Mouse (Mus musculus) activated CD4-positive, CD25-positive, alpha-beta regulatory T cell, adult 4 months (primary cell): ENCODE results near the gene Abhd18. TPM values are rescaled to one million over a fixed set of nuclear protein-coding genes. Genes with fewer than 3 reads are reported as not detected.
"Not testable (repeated sequence)": the region's sequence is repeated elsewhere in the genome, so short reads cannot be mapped to it uniquely, and the experiment has no call there.

Source experiments
- ATAC-seq: one replicate; pipeline ENCODE4 v1.8.0; 2017
- polyA plus RNA-seq, 2 experiments: library from polyadenylated mRNA; unstranded; fragments of 100-300 nt; shearing (Covaris generic); gene quantifications; one replicate each; pipeline ENCODE4 v1.2.1; 2017

The Abhd18 gene
- polyA plus RNA-seq = 10 to 100 TPM; 14.3 to 15.8 TPM

GRCm38 (mm10) chr3:40846957-40847017 is at the start of gene Abhd18:
TSS of gene Abhd18 (plus strand) at chr3:40846970.
- ATAC-seq = not testable (repeated sequence)

GRCm38 (mm10) chr3:40798054-40798453 is 48.7 kb upstream of the Abhd18 start:
- ATAC-seq = no peak

GRCm38 (mm10) chr3:40798500-40798899 is 48.3 kb upstream of the Abhd18 start:
- peak; percentile 40 for ATAC-seq

GRCm38 (mm10) chr3:40799530-40800372 is 47.0 kb upstream of the Abhd18 start, which contains the start of gene Plk4:
TSS of gene Plk4 (plus strand) at chr3:40800019.
- ATAC-seq = peak; percentile 87

GRCm38 (mm10) chr3:40800373-40800823 is 46.4 kb upstream of the Abhd18 start:
- ATAC-seq = peak; percentile 30

- ATAC-seq = no peak
Observed at GRCm38 (mm10) chr3:40806871-40807270, 39.9 kb upstream of the Abhd18 start.

- no peak for ATAC-seq
Observed at GRCm38 (mm10) chr3:40808686-40809085, 38.1 kb upstream of the Abhd18 start.

- no peak for ATAC-seq
Observed at GRCm38 (mm10) chr3:40809894-40810293, 36.9 kb upstream of the Abhd18 start.

- no peak for ATAC-seq
Observed at GRCm38 (mm10) chr3:40813275-40813674, 33.5 kb upstream of the Abhd18 start.

- ATAC-seq = not testable (repeated sequence)
Observed at GRCm38 (mm10) chr3:40845521-40845920, 1.2 kb upstream of the Abhd18 start.

GRCm38 (mm10) chr3:40846473-40846956 is 255 bp upstream of the Abhd18 start, which contains the start of gene Mfsd8:
TSS of gene Mfsd8 (minus strand) at chr3:40846886.
- ATAC-seq = peak; percentile 97

GRCm38 (mm10) chr3:40847018-40847417 is 248 bp downstream of the Abhd18 start:
- ATAC-seq = peak; percentile 16

- not testable (repeated sequence) for ATAC-seq
Observed at GRCm38 (mm10) chr3:40847936-40848335, 1.2 kb downstream of the Abhd18 start.

- ATAC-seq = peak; percentile 67
Observed at GRCm38 (mm10) chr3:40853123-40853738, 6.5 kb downstream of the Abhd18 start.

- ATAC-seq = peak; percentile 98
Observed at GRCm38 (mm10) chr3:40893816-40894258, 47.1 kb downstream of the Abhd18 start.

- ATAC-seq = peak; percentile 44
Observed at GRCm38 (mm10) chr3:40894336-40894735, 47.6 kb downstream of the Abhd18 start.

- not testable (repeated sequence) for ATAC-seq
Observed at GRCm38 (mm10) chr3:40902443-40902842, 55.7 kb downstream of the Abhd18 start, which contains the start of gene 1700034I23Rik. TSS of gene 1700034I23Rik (minus strand) at chr3:40902543.

- ATAC-seq = no peak
Observed at GRCm38 (mm10) chr3:40938189-40938588, 91.4 kb downstream of the Abhd18 start.

GRCm38 (mm10) chr3:40938592-40938991 is 91.8 kb downstream of the Abhd18 start:
- no peak for ATAC-seq

GRCm38 (mm10) chr3:40939019-40939418 is 92.2 kb downstream of the Abhd18 start:
- no peak for ATAC-seq

- ATAC-seq = peak; percentile 84
Observed at GRCm38 (mm10) chr3:40949170-40949902, 102.6 kb downstream of the Abhd18 start, which contains the start of gene Larp1b. TSS of gene Larp1b (plus strand) at chr3:40949828.

- ATAC-seq = peak; percentile 10
Observed at GRCm38 (mm10) chr3:40949903-40950600, 103.3 kb downstream of the Abhd18 start.
